Mouse (Mus musculus) neutrophil, adult 83 days (primary cell): ENCODE results near the gene Gm14409. TPM values are rescaled to one million over a fixed set of nuclear protein-coding genes. Genes with fewer than 3 reads are reported as not detected.

Source experiments
- total RNA-seq, 2 experiments: library from RNA; stranded (reverse); gene quantifications; one replicate each; pipeline ENCODE4 v1.2.4; 2023

Gm14409 gene
- total RNA-seq = not detected

DNA sequence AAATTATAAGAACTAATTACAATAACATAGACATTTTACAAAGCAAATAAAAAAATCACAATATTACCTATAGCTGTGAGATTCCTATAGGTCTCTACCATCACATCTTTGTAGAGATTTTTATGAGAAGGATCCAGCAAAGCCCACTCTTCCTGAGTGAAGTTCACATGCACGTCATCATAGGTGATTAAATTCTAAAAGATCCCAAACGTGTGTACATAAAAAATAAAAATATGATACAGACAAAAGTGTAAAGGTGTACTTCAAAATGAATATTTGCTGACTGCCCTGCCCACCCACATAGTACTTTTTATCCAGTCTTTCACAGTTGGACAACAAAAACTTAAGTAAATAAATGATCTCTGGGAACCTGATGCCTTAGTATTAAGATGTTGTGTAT is at the start of gene Gm14409:
Gene Gm14409 (minus strand): TSS at position 101 of the 400 bp plus-strand sequence.

Other genes with a start within 250 kb of the Gm14409 start
- not detected for gene Gm14401, start 192.7 kb downstream of the Gm14409 start, total RNA-seq
- gene Gm14410, start 60.6 kb downstream of the Gm14409 start, total RNA-seq = 1 to 10 TPM; 1.2 to 1.7 TPM
- gene Gm14412, start 57.3 kb upstream of the Gm14409 start, total RNA-seq = not detected
- gene Gm14418, start 131.3 kb upstream of the Gm14409 start, total RNA-seq = 1 to 10 TPM in 1 of 2 experiments, not detected in 1; 1.4 TPM
- 1 to 10 TPM; 2.0 to 2.1 TPM for gene Zfp970, start 197.7 kb upstream of the Gm14409 start, total RNA-seq
- gene Gm14403, start 231.2 kb upstream of the Gm14409 start, total RNA-seq = 1 to 10 TPM; 3.6 to 4.2 TPM